Mouse (Mus musculus) midbrain, embryonic 14.5 days (tissue): Measurements from ENCODE around the gene Tmem199. TPM values are rescaled to one million over a fixed set of nuclear protein-coding genes. Genes with fewer than 3 reads are reported as not detected.

Source experiments
- ATAC-seq: fragments of 200-750 bp; cut with Nextera tagmentation; 2 replicates; pipeline ENCODE4 v1.8.0; 2017; ENCODE audit warnings: moderate number of reproducible peaks, moderate library complexity; ENCODE audit not compliant: low FRiP score, low TSS enrichment
- DNase-seq: peaks from one replicate; pipeline ENCODE4 v3.0.0-alpha.2; 2015
- H3K27ac ChIP-seq: fragments of 300-500 bp; sonication (generic); replicated peaks from 2 replicates; pipeline ENCODE4 v1.5.1; 2014; ENCODE audit warnings: mild to moderate bottlenecking, low read depth, low read length, moderate library complexity
- H3K27me3 ChIP-seq: fragments of 300-500 bp; sonication (generic); 2 replicates; pipeline ENCODE4 v1.6.1; 2014; ENCODE audit warnings: low read length, control low read depth, mixed read lengths; ENCODE audit not compliant: control insufficient read depth, insufficient read depth
- H3K36me3 ChIP-seq: fragments of 300-500 bp; sonication (generic); 2 replicates; pipeline ENCODE4 v1.6.1; 2014; ENCODE audit warnings: low read length, control low read depth; ENCODE audit not compliant: control insufficient read depth, insufficient read depth
- H3K4me1 ChIP-seq: fragments of 300-500 bp; sonication (generic); 2 replicates; pipeline ENCODE4 v1.6.1; 2014; ENCODE audit warnings: mild to moderate bottlenecking, antibody characterized with exemption, low read length, control low read depth; ENCODE audit not compliant: control insufficient read depth, insufficient read depth
- H3K4me2 ChIP-seq: fragments of 300-500 bp; sonication (generic); 2 replicates; pipeline ENCODE4 v1.6.1; 2014; ENCODE audit warnings: mild to moderate bottlenecking, low read length, moderate library complexity
- H3K4me3 ChIP-seq: fragments of 300-500 bp; sonication (generic); replicated peaks from 2 replicates; pipeline ENCODE4 v1.5.1; 2014; ENCODE audit warnings: low read depth, low read length
- H3K9ac ChIP-seq: fragments of 300-500 bp; sonication (generic); replicated peaks from 2 replicates; pipeline ENCODE4 v1.6.1; 2014; ENCODE audit warnings: mild to moderate bottlenecking, low read length, moderate library complexity
- H3K9me3 ChIP-seq: fragments of 300-500 bp; sonication (generic); 2 replicates; pipeline ENCODE4 v1.6.1; 2016; ENCODE audit warnings: low read length, control low read depth, mixed read lengths; ENCODE audit not compliant: control insufficient read depth
- WGBS: fragments of 180-500 bp; shearing (Covaris S2); extraction: QIAGEN DNeasy Blood & Tissue Kit; methylation state at CpG from one replicate; pipeline ENCODE4 v1.1.7; 2014; 5-methylcytosine and 5-hydroxymethylcytosine counted together
- polyA plus RNA-seq: library from polyadenylated mRNA; unstranded; fragments of >200 nt; fragmentation: Nextera tagmentation; extraction: Ambion mirVana; gene quantifications from 2 replicates; pipeline ENCODE4 v1.2.1, GENCODE M21; 2014

The Tmem199 gene
- polyA plus RNA-seq, 1 experiment from 2014 or later: 104 TPM

- Histone ChIP-seq H3K27ac (peak within 1 kb of the TSS; percentile 93), H3K27me3 (0 out of 2 replicates have a peak, but pooled peaks cover 5% of the 10 kb centered on the region), H3K36me3 (no peaks in the 10 kb centered on the region), H3K4me1 (peaks cover 28% of the 10 kb centered on the region), H3K9me3 (no peaks in the 10 kb centered on the region), H3K9ac (peak within 1 kb of the TSS; percentile 57), H3K4me3 (peak within 1 kb of the TSS; percentile 91), H3K4me2 (peak within 1 kb of the TSS; percentile 75)
- no peak for DNase-seq
- ATAC-seq: no peak
- WGBS: 45% methylated on average over 7 of the region's 7 CpGs
These were observed 13.0 kb downstream of the Tmem199 start, which contains the start of gene Vtn for GRCm38 (mm10) chr11:78499004-78499403. Gene Vtn, plus strand, starts transcription at chr11:78499091.

GRCm38 (mm10) chr11:78497544-78498522 is 14.1 kb downstream of the Tmem199 start, which contains the start of gene Sarm1:
Gene Sarm1, minus strand, starts transcription at chr11:78497754.
- H3K4me1 ChIP-seq: peaks cover 29% of the 10 kb centered on the region
- H3K27ac ChIP-seq: peak within 1 kb of the TSS; percentile 93
- 2% methylated on average over 36 of the region's 36 CpGs for WGBS
- ATAC-seq: peak; percentile 96
- peak within 1 kb of the TSS; percentile 75 for H3K4me2 ChIP-seq
- H3K9ac ChIP-seq: peak within 1 kb of the TSS; percentile 89
- H3K4me3 ChIP-seq: peak within 1 kb of the TSS; percentile 91
- H3K9me3 ChIP-seq: no peaks in the 10 kb centered on the region
- peak; percentile 99 for DNase-seq
- H3K27me3 ChIP-seq: 0 out of 2 replicates have a peak, but pooled peaks cover 5% of the 10 kb centered on the region
- no peaks in the 10 kb centered on the region for H3K36me3 ChIP-seq

- peak; percentile 78 for ATAC-seq
These were observed 14.9 kb downstream of the Tmem199 start for GRCm38 (mm10) chr11:78497071-78497541.

GRCm38 (mm10) chr11:78495904-78496303 is 16.1 kb downstream of the Tmem199 start:
- DNase-seq (peak; percentile 43), ATAC-seq (no peak)
- Histone ChIP-seq H3K9me3 (no peaks in the 10 kb centered on the region), H3K27me3 (peaks cover 13% of the 10 kb centered on the region; the same call in 1 of the 2 replicates), H3K4me3 (peak overlapping the region; percentile 91), H3K4me2 (peak overlapping the region; percentile 75), H3K36me3 (0 out of 2 replicates have a peak, but pooled peaks cover 3% of the 10 kb centered on the region), H3K9ac (peak overlapping the region; percentile 89), H3K27ac (no peak overlapping the region), H3K4me1 (peaks cover 30% of the 10 kb centered on the region)
- WGBS: 7% methylated on average over 6 of the region's 6 CpGs

More at GRCm38 (mm10) chr11:78497071-78497541, 14.9 kb downstream of the Tmem199 start:
- Histone ChIP-seq H3K36me3 (0 out of 2 replicates have a peak, but pooled peaks cover 3% of the 10 kb centered on the region), H3K9me3 (no peaks in the 10 kb centered on the region), H3K4me1 (peaks cover 29% of the 10 kb centered on the region), H3K27ac (peak overlapping the region; percentile 93), H3K9ac (peak overlapping the region; percentile 89), H3K4me2 (peak overlapping the region; percentile 75), H3K4me3 (peak overlapping the region; percentile 91), H3K27me3 (0 out of 2 replicates have a peak, but pooled peaks cover 5% of the 10 kb centered on the region)
- 0% methylated on average over 44 of the region's 44 CpGs for WGBS
- DNase-seq: peak; percentile 82

GRCm38 (mm10) chr11:78490781-78491241 is 21.2 kb downstream of the Tmem199 start:
- Histone ChIP-seq H3K36me3 (peaks cover 39% of the 10 kb centered on the region), H3K4me3 (peak overlapping the region; percentile 24), H3K9ac (peak overlapping the region; percentile 37; the same call in 1 of the 2 replicates), H3K27me3 (peaks cover 18% of the 10 kb centered on the region; the same call in 1 of the 2 replicates), H3K27ac (0 out of 2 replicates have a peak overlapping the region, but pooled peaks have one; percentile 37), H3K4me1 (peaks cover 26% of the 10 kb centered on the region), H3K9me3 (no peaks in the 10 kb centered on the region), H3K4me2 (peak overlapping the region; percentile 50)
- DNase-seq: peak; percentile 80
- peak; percentile 34; the same call in 1 of the 2 replicates for ATAC-seq
- 8% methylated on average over 48 of the region's 48 CpGs for WGBS

- H3K9me3 ChIP-seq: no peaks in the 10 kb centered on the region
- 5% methylated on average over 8 of the region's 8 CpGs for WGBS
- peaks cover 60% of the 10 kb centered on the region for H3K36me3 ChIP-seq
- H3K27me3 ChIP-seq: peaks cover 18% of the 10 kb centered on the region; the same call in 1 of the 2 replicates
- H3K4me2 ChIP-seq: no peak overlapping the region
- ATAC-seq: no peak
- H3K9ac ChIP-seq: no peak overlapping the region
- peaks cover 7% of the 10 kb centered on the region; the same call in 1 of the 2 replicates for H3K4me1 ChIP-seq
- H3K4me3 ChIP-seq: no peak overlapping the region
- no peak overlapping the region for H3K27ac ChIP-seq
- DNase-seq: peak; percentile 87
These were observed 23.8 kb downstream of the Tmem199 start for GRCm38 (mm10) chr11:78488168-78488567.

- WGBS: 66% methylated on average over 7 of the region's 7 CpGs
- DNase-seq (no peak), ATAC-seq (no peak)
- Histone ChIP-seq H3K27ac (no peak overlapping the region), H3K4me3 (no peak overlapping the region), H3K36me3 (peaks cover 79% of the 10 kb centered on the region), H3K4me2 (no peak overlapping the region), H3K9ac (no peak overlapping the region), H3K27me3 (0 out of 2 replicates have a peak, but pooled peaks cover 5% of the 10 kb centered on the region), H3K9me3 (no peaks in the 10 kb centered on the region), H3K4me1 (no peaks in the 10 kb centered on the region)
These were observed 28.3 kb downstream of the Tmem199 start for GRCm38 (mm10) chr11:78483639-78484038.

GRCm38 (mm10) chr11:78475289-78475688 is 36.7 kb downstream of the Tmem199 start:
- H3K4me2 ChIP-seq: no peak overlapping the region
- no peak overlapping the region for H3K27ac ChIP-seq
- H3K36me3 ChIP-seq: peaks cover 46% of the 10 kb centered on the region
- H3K9ac ChIP-seq: no peak overlapping the region
- no peak overlapping the region for H3K4me3 ChIP-seq
- H3K27me3 ChIP-seq: no peaks in the 10 kb centered on the region
- ATAC-seq: no peak
- H3K4me1 ChIP-seq: no peaks in the 10 kb centered on the region
- WGBS: 82% methylated on average over 3 of the region's 3 CpGs
- H3K9me3 ChIP-seq: no peaks in the 10 kb centered on the region
- DNase-seq: no peak
